Mouse (Mus musculus) brain, embryonic 14.5 days (tissue): Measurements from ENCODE around the gene Klf3.

Experiments
- CTCF ChIP-seq: fragments of 200-500 bp; IDR thresholded peaks from 2 replicates; pipeline ENCODE4 v1.5.1; 2012; ENCODE audit warnings: inconsistent platforms, mild to moderate bottlenecking, moderate library complexity, borderline replicate concordance; ENCODE audit not compliant: insufficient read depth, insufficient read length; ENCODE audit errors: extremely low read depth
- POLR2A ChIP-seq: fragments of 200-500 bp; IDR thresholded peaks from 2 replicates; pipeline ENCODE4 v1.6.1; 2012; ENCODE audit warnings: mild to moderate bottlenecking, inconsistent platforms, borderline replicate concordance; ENCODE audit not compliant: poor library complexity, insufficient read depth, insufficient read length, severe bottlenecking; ENCODE audit errors: extremely low read depth

DNA sequence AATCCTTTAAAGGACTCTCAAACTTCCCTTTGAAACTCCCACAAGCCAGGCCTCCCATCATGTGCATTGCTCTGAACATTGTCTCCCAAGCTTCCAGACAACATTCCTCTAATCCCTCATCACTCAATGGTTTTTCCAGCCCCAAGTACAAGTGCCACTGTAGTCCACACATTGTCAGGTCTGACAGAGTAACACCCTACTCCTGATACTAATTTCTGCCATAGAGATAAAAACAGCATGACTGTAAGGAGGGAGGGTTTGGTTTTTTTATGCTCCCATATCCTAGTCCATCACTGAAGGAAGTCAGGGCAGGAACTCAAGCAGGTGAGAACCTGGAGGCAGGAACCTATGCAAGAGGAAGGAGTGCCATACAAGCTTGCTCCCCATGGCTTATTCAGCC lies 30.2 kb downstream of the Klf3 start:
- TF ChIP-seq CTCF (no peak), POLR2A (no peak)
